Mouse (Mus musculus) forebrain, embryonic 10.5 days (tissue): Measurements from ENCODE around the gene Olfr93. TPM values are rescaled to one million over a fixed set of nuclear protein-coding genes. Genes with fewer than 3 reads are reported as not detected.
"Not testable (repeated sequence)": the region's sequence is repeated elsewhere in the genome, so short reads cannot be mapped to it uniquely, and the experiment has no call there.

Experiments
- DNase-seq: peaks from one replicate; pipeline ENCODE4 v3.0.0-alpha.2; 2017; ENCODE audit warnings: low spot score; ENCODE audit errors: extremely low spot score
- H3K27ac ChIP-seq: fragments of 300-500 bp; sonication (generic); 2 replicates; pipeline ENCODE4 v1.5.1; 2016; ENCODE audit warnings: mild to moderate bottlenecking
- H3K27me3 ChIP-seq: fragments of 300-500 bp; sonication (generic); 2 replicates; pipeline ENCODE4 v1.6.1; 2016; ENCODE audit warnings: mild to moderate bottlenecking; ENCODE audit not compliant: poor library complexity, severe bottlenecking
- H3K36me3 ChIP-seq: fragments of 300-500 bp; sonication (generic); replicated peaks from 2 replicates; pipeline ENCODE4 v1.6.1; 2016; ENCODE audit warnings: mild to moderate bottlenecking, moderate library complexity
- H3K4me1 ChIP-seq: fragments of 300-500 bp; sonication (generic); 2 replicates; pipeline ENCODE4 v1.6.1; 2016
- H3K4me3 ChIP-seq: fragments of 300-500 bp; sonication (generic); 2 replicates; pipeline ENCODE4 v1.5.1; 2016; ENCODE audit warnings: mild to moderate bottlenecking, moderate library complexity
- H3K9me3 ChIP-seq: fragments of 300-500 bp; sonication (generic); 2 replicates; pipeline ENCODE4 v1.6.1; 2016; ENCODE audit warnings: mild to moderate bottlenecking, moderate library complexity
- WGBS: fragments of 180-500 bp; shearing (Covaris S2); methylation state at CpG from one replicate; pipeline ENCODE4 v1.1.7; 2016; 5-methylcytosine and 5-hydroxymethylcytosine counted together
- polyA plus RNA-seq: library from polyadenylated mRNA; unstranded; fragments of >200 nt; fragmentation: Nextera tagmentation; extraction: Ambion mirVana; gene quantifications from 2 replicates; pipeline ENCODE4 v1.2.1, GENCODE M21; 2016

Olfr93 gene
- polyA plus RNA-seq = not detected in 2 replicates

DNA sequence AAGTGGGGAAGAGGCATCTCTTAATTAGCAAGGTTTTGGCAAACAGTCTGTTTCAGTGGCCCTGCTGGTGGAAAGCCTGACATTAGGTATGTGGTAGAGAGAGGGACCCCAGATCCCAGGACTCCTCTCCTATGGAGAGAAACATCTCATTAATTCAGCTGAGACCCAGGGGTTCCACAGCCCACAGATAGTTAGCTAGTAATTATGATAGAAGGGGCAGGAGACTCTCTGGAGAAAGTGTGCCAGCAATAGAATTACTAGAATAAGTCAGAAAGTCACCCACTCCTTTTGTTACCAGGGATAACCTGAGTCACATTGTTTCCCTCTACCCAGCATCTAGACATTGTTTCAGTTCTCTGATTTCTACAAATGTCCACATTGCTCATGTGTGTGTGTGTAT is at the start of gene Olfr93:
Gene Olfr93 (minus strand): TSS at position 101 of the 400 bp plus-strand sequence.
- Histone ChIP-seq H3K27me3 (no peaks in the 10 kb centered on the region), H3K9me3 (no peaks in the 10 kb centered on the region), H3K4me3 (no peak within 1 kb of the TSS), H3K27ac (no peak within 1 kb of the TSS), H3K36me3 (no peaks in the 10 kb centered on the region), H3K4me1 (no peaks in the 10 kb centered on the region)
- DNase-seq = no peak

DNA sequence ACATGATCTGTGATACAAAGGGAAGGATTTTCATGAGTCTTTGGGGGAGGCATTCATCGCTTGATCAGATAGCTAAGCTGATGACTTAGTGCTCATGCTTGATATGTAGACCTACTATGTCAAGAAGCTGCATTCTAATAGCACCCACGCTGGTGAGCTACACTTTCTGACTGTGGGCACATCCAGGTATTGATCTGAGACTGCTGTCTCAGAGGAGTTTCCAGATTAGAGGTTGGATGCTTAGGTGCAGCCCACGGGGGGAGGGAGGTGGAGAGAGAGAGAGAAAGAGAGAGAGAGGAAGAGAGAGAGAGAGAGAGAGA is 42.6 kb upstream of the Olfr93 start:
- DNase-seq = no peak
- peaks cover 11% of the 10 kb centered on the region for H3K27me3 ChIP-seq
- no peak overlapping the region for H3K4me3 ChIP-seq
- H3K4me1 ChIP-seq = no peaks in the 10 kb centered on the region
- 34% methylated on average over 3 of the region's 3 CpGs for WGBS
- H3K27ac ChIP-seq = no peak overlapping the region
- no peaks in the 10 kb centered on the region for H3K9me3 ChIP-seq
- H3K36me3 ChIP-seq = no peaks in the 10 kb centered on the region

DNA sequence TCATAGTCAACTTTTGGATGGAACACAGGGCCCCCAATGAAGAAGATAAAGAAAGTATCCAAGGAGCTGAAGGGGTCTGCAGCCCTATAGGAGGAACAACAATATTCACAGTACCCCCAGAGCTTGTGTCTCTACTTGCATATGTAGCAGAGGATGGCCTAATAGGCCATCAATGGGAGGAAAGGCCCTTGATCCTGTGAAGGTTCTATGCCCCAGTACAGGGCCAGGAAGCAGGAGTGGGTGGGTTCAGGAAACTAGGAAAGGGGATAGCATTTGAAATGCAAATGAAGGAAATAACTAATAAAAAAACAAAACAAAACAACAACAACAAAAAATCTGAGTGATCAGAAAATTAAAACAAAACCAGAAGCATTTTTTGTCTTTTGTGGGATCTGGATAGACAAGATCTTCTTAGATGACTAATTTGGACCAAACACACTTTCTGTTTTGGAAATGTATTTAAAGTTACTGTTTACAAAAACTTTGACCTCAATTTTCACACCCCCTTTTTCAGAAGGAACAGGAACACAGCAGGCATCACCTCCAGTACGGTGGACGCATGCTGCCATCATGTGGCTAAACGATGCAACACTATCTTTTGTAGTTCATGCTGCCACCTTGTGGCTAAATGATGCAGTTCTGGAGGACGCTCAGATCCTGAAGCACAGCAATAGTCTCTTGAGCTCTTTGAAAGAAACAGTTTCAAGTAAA is 42.1 kb upstream of the Olfr93 start:
- Histone ChIP-seq H3K9me3 (no peaks in the 10 kb centered on the region), H3K27ac (no peak overlapping the region), H3K4me3 (no peak overlapping the region), H3K36me3 (no peaks in the 10 kb centered on the region), H3K4me1 (no peaks in the 10 kb centered on the region), H3K27me3 (peaks cover 17% of the 10 kb centered on the region)
- DNase-seq = peak; percentile 75
- WGBS = 2% methylated on average over 4 of the region's 4 CpGs

DNA sequence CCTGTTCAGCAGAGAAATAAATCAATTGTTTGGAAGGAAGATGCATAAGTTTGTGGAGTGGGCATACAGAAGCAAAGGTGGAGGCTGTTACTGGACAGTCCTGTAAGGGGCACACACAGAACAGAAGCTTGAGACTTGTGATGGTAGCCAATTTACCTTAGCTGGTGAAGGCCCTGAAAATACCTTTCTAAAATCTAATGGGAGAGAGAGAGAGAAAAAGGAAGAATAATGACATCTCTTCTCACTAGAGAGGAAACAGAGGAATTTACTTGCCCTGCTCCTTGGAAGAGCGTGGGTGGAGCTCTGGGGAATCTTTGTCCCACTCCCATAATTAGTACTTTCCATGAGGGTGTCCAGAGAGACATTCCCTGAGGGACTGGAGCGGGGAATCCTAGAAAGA is 39.6 kb upstream of the Olfr93 start, which contains the start of gene Olfr94:
Gene Olfr94 (minus strand): TSS at position 101 of the 400 bp plus-strand sequence.
- Histone ChIP-seq H3K9me3 (no peaks in the 10 kb centered on the region), H3K27me3 (peaks cover 41% of the 10 kb centered on the region), H3K4me1 (peaks cover 11% of the 10 kb centered on the region), H3K27ac (no peak within 1 kb of the TSS), H3K36me3 (no peaks in the 10 kb centered on the region), H3K4me3 (no peak within 1 kb of the TSS)
- 78% methylated on average over 2 of the region's 2 CpGs for WGBS
- DNase-seq = no peak

DNA sequence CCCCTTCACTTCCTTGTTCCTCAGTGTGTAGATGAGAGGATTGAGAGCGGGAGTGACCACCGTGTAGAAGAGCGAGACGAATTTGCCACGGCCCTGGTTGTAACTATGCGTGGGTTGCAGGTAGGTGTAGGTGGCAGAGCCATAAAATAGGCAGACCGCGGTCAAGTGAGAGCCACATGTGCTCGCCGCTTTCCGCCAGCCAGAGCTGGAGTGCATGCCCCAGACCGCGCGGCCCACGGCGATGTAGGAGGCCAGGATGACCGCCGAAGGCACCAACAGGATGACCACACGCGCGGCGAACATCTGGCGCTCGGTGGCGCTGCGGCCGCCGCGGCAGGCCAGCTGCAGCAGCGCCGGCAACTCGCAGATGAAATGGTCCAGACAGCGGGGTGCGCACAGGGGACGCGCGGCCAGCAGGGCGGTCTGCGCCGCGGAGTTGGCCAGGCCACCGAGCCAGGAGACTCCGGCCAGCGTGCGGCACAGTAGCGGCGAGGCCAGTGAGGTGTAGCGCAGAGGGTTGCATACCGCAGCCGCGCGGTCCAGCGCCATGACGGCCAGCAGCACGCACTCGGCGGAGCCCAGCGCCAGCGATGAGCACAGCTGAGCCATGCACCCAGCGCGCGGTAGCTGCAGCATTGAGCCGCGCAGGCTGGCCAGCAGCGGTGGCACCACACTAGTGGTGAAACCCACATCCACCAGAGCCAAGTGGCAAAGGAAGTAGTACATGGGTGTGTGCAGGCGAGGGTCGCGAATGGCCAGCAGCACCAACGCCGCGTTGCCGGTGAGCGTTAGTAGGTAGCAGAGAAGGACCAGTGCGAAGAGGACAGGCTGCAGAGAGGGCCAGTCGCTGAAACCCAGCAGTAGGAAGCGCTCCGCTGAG is 35.8 kb upstream of the Olfr93 start:
- WGBS = under 1% methylated on average over 77 of the region's 77 CpGs
- Histone ChIP-seq H3K4me1 (peaks cover 11% of the 10 kb centered on the region), H3K36me3 (no peaks in the 10 kb centered on the region), H3K27me3 (peaks cover 54% of the 10 kb centered on the region), H3K9me3 (no peaks in the 10 kb centered on the region), H3K27ac (peak overlapping the region; percentile 64), H3K4me3 (peak overlapping the region; percentile 65)
- DNase-seq = peak; percentile 69

DNA sequence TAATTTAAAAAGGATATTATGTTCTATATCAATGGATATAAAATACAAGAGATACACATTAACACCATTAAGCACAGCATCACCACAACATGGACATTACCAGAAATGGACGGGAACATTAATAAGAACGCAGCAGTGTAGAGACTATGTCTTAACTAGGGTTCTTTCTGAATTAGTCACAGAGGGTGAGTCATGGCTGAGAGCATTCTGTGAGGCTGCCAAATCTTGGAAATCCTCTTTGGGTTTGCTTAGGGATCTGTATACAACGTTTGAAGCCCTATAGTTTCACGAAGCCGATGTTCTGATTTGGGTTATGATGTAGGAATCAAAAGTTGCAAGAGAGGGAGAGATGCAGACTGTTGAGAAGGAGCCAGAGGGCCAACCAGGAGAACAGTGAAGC is 33.5 kb upstream of the Olfr93 start:
- Histone ChIP-seq H3K9me3 (no peaks in the 10 kb centered on the region), H3K36me3 (no peaks in the 10 kb centered on the region), H3K27ac (no peak overlapping the region), H3K4me1 (peaks cover 11% of the 10 kb centered on the region), H3K4me3 (no peak overlapping the region), H3K27me3 (peaks cover 49% of the 10 kb centered on the region)
- WGBS = 96% methylated on average over 5 of the region's 5 CpGs
- no peak for DNase-seq

DNA sequence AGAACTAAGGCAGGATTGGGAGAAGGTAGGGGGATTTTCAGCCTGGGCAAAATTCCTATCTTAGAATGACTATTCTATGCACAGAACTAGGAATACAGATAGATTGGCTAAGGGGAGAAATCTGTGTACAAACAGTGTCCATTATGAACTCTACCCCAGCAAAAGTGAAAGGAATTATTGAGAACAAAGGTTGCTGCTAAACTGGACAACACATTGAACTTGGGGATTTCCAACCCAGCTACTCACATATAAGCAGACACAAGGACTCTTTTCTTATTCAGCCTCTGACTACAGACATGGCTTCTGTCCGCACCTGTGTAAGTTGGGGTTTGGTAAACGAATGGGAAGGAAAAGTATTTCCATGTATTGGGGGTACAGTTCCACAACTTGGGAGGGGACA is 32.4 kb upstream of the Olfr93 start, which contains the start of gene Ubd:
Gene Ubd (plus strand): TSS at position 237 of the 400 bp plus-strand sequence.
- H3K4me1 ChIP-seq = peaks cover 11% of the 10 kb centered on the region
- no peaks in the 10 kb centered on the region for H3K9me3 ChIP-seq
- no peak within 1 kb of the TSS for H3K27ac ChIP-seq
- WGBS = 86% methylated on average over 2 of the region's 2 CpGs
- DNase-seq = no peak
- peaks cover 41% of the 10 kb centered on the region for H3K27me3 ChIP-seq
- no peaks in the 10 kb centered on the region for H3K36me3 ChIP-seq
- no peak within 1 kb of the TSS for H3K4me3 ChIP-seq

DNA sequence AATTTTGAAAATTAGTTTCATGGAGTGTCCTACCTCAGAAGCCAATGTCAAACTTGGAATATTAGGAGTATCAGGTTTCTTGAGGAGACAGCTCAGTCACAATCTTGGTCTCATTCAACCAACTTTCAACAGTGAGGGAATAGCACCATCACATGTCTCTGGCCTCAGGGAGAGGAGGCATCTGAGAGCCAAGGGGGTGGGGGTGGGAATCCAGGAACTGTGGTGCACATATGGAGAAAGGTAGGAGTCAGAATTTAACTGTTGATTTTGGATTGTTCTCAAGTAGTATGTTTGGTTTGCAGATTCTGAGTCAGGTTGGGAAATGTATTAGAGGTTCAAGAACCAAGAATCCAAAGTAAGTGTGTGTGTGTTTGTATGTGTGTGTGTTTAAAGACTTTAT is 31.7 kb upstream of the Olfr93 start:
- H3K4me1 ChIP-seq = peaks cover 11% of the 10 kb centered on the region
- H3K36me3 ChIP-seq = no peaks in the 10 kb centered on the region
- peaks cover 34% of the 10 kb centered on the region for H3K27me3 ChIP-seq
- H3K27ac ChIP-seq = no peak overlapping the region
- no peak overlapping the region for H3K4me3 ChIP-seq
- H3K9me3 ChIP-seq = no peaks in the 10 kb centered on the region
- DNase-seq = no peak

DNA sequence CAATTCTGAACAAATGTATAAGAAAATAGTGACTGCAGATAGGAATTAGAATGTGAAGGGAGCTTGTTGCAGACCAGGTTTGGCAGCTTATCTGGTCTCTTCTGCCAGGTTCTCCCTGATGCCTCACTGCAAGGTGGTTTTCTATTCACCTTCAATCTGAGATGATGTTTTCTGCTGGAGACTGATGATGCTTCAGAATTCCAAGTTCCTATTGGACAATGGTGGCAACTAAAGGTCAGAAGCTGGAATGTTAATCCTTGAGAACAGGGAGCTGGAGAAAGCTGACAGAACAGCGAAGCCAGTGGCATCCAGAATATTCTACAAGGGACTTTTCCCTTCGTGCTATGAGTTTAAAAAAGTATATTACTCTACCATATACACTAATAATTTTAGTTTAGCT is 29.4 kb upstream of the Olfr93 start:
- Histone ChIP-seq H3K27ac (no peak overlapping the region), H3K4me3 (no peak overlapping the region), H3K27me3 (peaks cover 11% of the 10 kb centered on the region), H3K9me3 (no peaks in the 10 kb centered on the region), H3K4me1 (no peaks in the 10 kb centered on the region), H3K36me3 (no peaks in the 10 kb centered on the region)
- DNase-seq = no peak
- 31% methylated on average over 2 of the region's 2 CpGs for WGBS

DNA sequence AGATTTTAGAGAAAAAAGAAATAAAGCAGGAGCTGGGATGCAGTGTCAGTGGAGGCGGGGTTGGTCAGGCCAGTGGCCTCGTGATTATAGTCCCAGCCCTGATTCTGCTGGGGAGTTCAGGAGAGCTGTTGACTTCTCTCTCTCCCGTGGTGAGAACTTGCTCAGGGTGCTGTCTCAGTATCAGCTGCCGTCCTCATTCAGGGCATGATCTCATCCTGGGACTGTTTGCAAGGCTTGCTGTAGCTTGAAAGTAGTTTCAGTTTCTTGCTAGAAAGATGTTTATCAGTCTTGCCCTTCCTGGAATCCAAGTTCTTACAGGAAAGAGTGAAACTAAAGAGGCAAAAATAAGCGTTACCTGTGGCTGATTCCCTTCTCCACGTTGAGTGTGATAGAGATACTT is 24.2 kb upstream of the Olfr93 start:
- Histone ChIP-seq H3K4me1 (no peaks in the 10 kb centered on the region), H3K9me3 (no peaks in the 10 kb centered on the region), H3K27ac (no peak overlapping the region), H3K4me3 (no peak overlapping the region), H3K36me3 (no peaks in the 10 kb centered on the region), H3K27me3 (no peaks in the 10 kb centered on the region)
- no peak for DNase-seq
- WGBS = 64% methylated on average over 6 of the region's 6 CpGs

DNA sequence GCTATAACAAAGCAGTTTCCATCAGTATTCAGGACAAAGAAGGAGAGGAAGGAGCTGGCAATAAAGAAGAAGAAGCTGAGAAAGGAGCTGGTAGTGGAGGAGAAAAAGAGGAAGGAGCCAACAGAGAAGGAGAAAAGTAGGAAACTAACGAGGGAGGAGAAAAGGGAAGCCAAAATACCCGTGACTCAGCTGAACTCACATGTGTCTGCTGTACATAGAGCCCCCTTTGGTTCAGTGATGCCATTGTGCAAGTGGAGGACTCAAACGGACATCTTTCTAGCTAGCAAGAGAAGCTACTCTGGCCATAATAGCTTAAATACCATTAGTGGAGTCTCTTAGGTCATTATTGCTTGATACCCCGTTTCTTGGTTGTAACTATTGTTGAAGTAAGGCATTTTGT is 29.9 kb downstream of the Olfr93 start:
- DNase-seq, H3K4me1 ChIP-seq, H3K27ac ChIP-seq, H3K4me3 ChIP-seq, H3K36me3 ChIP-seq, H3K9me3 ChIP-seq, H3K27me3 ChIP-seq: not testable (repeated sequence)
- WGBS = 78% methylated on average over 4 of the region's 4 CpGs

DNA sequence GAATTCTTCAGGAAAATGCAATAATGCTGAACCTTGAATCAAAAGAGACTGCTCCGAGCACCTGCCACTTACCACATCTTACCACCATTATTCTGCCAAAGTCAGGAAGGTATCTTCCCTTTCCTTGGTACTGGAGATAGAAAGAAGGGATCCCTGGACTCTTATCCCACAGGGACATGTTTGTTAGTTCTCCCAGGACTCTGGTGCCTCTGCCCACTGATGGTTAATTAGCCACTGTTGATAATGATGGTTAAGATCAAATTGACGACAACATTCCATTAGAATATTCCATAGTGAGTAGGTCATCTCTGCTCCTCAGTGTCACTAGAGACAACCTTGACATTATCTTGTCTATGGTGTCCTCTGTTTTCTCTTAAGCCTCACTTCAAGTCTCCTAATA is 41.3 kb downstream of the Olfr93 start, which contains the start of gene Olfr92:
Gene Olfr92 (minus strand): TSS at position 101 of the 400 bp plus-strand sequence.
- H3K4me1 ChIP-seq = no peaks in the 10 kb centered on the region
- H3K9me3 ChIP-seq = no peaks in the 10 kb centered on the region
- H3K36me3 ChIP-seq = no peaks in the 10 kb centered on the region
- H3K4me3 ChIP-seq = no peak within 1 kb of the TSS
- H3K27me3 ChIP-seq = no peaks in the 10 kb centered on the region
- DNase-seq = no peak
- WGBS = 92% methylated on average over 2 of the region's 2 CpGs
- H3K27ac ChIP-seq = no peak within 1 kb of the TSS

DNA sequence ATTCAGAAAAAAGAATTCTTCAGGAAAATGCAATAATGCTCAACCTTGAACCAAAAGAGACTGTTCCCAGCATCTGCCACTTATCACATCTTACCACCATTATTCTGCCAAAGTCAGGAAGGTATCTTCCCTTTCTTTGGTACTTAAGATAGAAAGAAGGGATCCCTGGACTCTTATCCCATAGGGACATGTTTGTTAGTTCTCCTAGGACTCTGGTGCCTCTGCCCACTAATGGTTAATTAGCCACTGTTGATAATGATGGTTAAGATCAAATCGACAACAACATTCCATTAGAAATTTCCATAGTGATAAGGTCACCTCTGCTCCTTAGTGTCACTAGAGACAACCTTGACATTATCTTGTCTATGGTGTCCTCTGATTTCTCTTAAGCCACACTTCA is 63.1 kb downstream of the Olfr93 start, which contains the start of gene Olfr91:
Gene Olfr91 (minus strand): TSS at position 101 of the 400 bp plus-strand sequence.
- H3K27ac ChIP-seq = no peak within 1 kb of the TSS
- H3K4me3 ChIP-seq = no peak within 1 kb of the TSS
- H3K27me3 ChIP-seq = no peaks in the 10 kb centered on the region
- no peak for DNase-seq
- no peaks in the 10 kb centered on the region for H3K4me1 ChIP-seq
- no peaks in the 10 kb centered on the region for H3K9me3 ChIP-seq
- WGBS = 92% methylated on average over 1 of the region's 1 CpGs
- H3K36me3 ChIP-seq = no peaks in the 10 kb centered on the region
